Mouse (Mus musculus) MEL (cell line): ENCODE data around the gene Olfr458. TPM values are rescaled to one million over a fixed set of nuclear protein-coding genes. Genes with fewer than 3 reads are reported as not detected.

ENCODE experiments used
- DNase-seq: peaks from one replicate; pipeline ENCODE4 v3.0.0; 2011; ENCODE audit warnings: low read depth, low spot score
- H3K27ac ChIP-seq: 2 replicates; pipeline ENCODE4 v1.5.1; 2012; ENCODE audit warnings: low read depth, mild to moderate bottlenecking, control low read depth, low read length, moderate library complexity; ENCODE audit not compliant: control insufficient read depth
- H3K27me3 ChIP-seq, 2 experiments: fragments of 150-350 bp in 1 of 2; sonication (generic) in 1 of 2; 2 replicates each; pipeline ENCODE4 v1.6.1; 2012; ENCODE audit warnings: low read length in 2 of 2, mild to moderate bottlenecking in 2 of 2, improper control_type of control experiment in 1 of 2, moderate library complexity in 1 of 2; ENCODE audit not compliant: insufficient read depth in 2 of 2, control insufficient read depth in 1 of 2
- H3K36me3 ChIP-seq, 2 experiments: 2 replicates each; pipeline ENCODE4 v1.6.1; 2012 to 2014; ENCODE audit warnings: low read length in 2 of 2, improper control_type of control experiment in 1 of 2, inconsistent platforms in 1 of 2, mild to moderate bottlenecking in 1 of 2; ENCODE audit not compliant: insufficient read depth in 2 of 2, control insufficient read depth in 1 of 2
- H3K4me1 ChIP-seq, 2 experiments: fragments of 150-350 bp in 1 of 2; sonication (generic) in 1 of 2; 2 replicates each; pipeline ENCODE4 v1.6.1; 2012; ENCODE audit warnings: low read length in 2 of 2, improper control_type of control experiment in 1 of 2, mild to moderate bottlenecking in 1 of 2; ENCODE audit not compliant: insufficient read depth in 2 of 2, control insufficient read depth in 1 of 2
- H3K4me3 ChIP-seq, 2 experiments: fragments of 150-350 bp in 1 of 2; sonication (generic) in 1 of 2; 2 replicates each; pipeline ENCODE4 v1.5.1; 2012; ENCODE audit warnings: low read depth in 2 of 2, low read length in 2 of 2, mild to moderate bottlenecking in 2 of 2, moderate library complexity in 2 of 2, control low read depth in 1 of 2, improper control_type of control experiment in 1 of 2; ENCODE audit not compliant: control insufficient read depth in 1 of 2, insufficient read depth in 1 of 2
- H3K79me2 ChIP-seq: 2 replicates; pipeline ENCODE4 v1.6.1; 2012; ENCODE audit warnings: mild to moderate bottlenecking, low read length, moderate library complexity; ENCODE audit not compliant: control insufficient read depth, poor library complexity, insufficient read depth
- H3K9ac ChIP-seq: 2 replicates; pipeline ENCODE4 v1.6.1; 2012; ENCODE audit warnings: low read depth, mild to moderate bottlenecking, control low read depth, low read length, moderate library complexity; ENCODE audit not compliant: control insufficient read depth, poor library complexity, severe bottlenecking
- H3K9me3 ChIP-seq: fragments of 150-350 bp; sonication (generic); replicated peaks from 2 replicates; pipeline ENCODE4 v1.6.1; 2012; ENCODE audit warnings: mild to moderate bottlenecking, low read length, improper control_type of control experiment, moderate library complexity; ENCODE audit not compliant: insufficient read depth
- BHLHE40 ChIP-seq: IDR thresholded peaks from 2 replicates; pipeline ENCODE4 v1.6.1; 2012; ENCODE audit warnings: low read depth, mild to moderate bottlenecking, inconsistent platforms, low read length, improper control_type of control experiment, borderline replicate concordance
- CHD1 ChIP-seq: IDR thresholded peaks from 2 replicates; pipeline ENCODE4 v1.6.1; 2012; ENCODE audit warnings: low read depth, mild to moderate bottlenecking, inconsistent platforms, low read length, improper control_type of control experiment
- CHD2 ChIP-seq: IDR thresholded peaks from 2 replicates; pipeline ENCODE4 v1.6.1; 2011; ENCODE audit warnings: low read length, improper control_type of control experiment
- CTCF ChIP-seq, 3 experiments: IDR thresholded peaks in 2 of 3; conservative IDR thresholded peaks in 1 of 3; 2 replicates each; pipeline ENCODE4 v1.5.1; 2011 to 2012; ENCODE audit warnings: low read length in 3 of 3, low read depth in 2 of 3, mild to moderate bottlenecking in 2 of 3, improper control_type of control experiment in 1 of 3, inconsistent platforms in 1 of 3, mixed read lengths in 1 of 3, moderate library complexity in 1 of 3; ENCODE audit not compliant: control insufficient read depth in 1 of 3, insufficient read depth in 1 of 3, poor library complexity in 1 of 3, severe bottlenecking in 1 of 3
- EP300 ChIP-seq, 2 experiments: IDR thresholded peaks; 2 replicates each; pipeline ENCODE4 v1.6.1; 2011; ENCODE audit warnings: improper control_type of control experiment in 2 of 2, low read length in 2 of 2, low read depth in 1 of 2, mild to moderate bottlenecking in 1 of 2
- ETS1 ChIP-seq: IDR thresholded peaks from 2 replicates; pipeline ENCODE4 v1.6.1; 2012; ENCODE audit warnings: low read depth, mild to moderate bottlenecking, inconsistent platforms, low read length, improper control_type of control experiment, moderate library complexity
- GABPA ChIP-seq: IDR thresholded peaks from 2 replicates; pipeline ENCODE4 v1.6.1; 2012; ENCODE audit warnings: low read depth, mild to moderate bottlenecking, inconsistent platforms, low read length, improper control_type of control experiment, moderate library complexity
- GATA1 ChIP-seq: IDR thresholded peaks from 2 replicates; pipeline ENCODE4 v1.6.1; 2011; ENCODE audit warnings: low read depth, low read length, improper control_type of control experiment
- HCFC1 ChIP-seq: IDR thresholded peaks from 2 replicates; pipeline ENCODE4 v1.6.1; 2012; ENCODE audit warnings: low read depth, mild to moderate bottlenecking, inconsistent platforms, low read length, improper control_type of control experiment, moderate library complexity
- KAT2A ChIP-seq: conservative IDR thresholded peaks from 2 replicates; pipeline ENCODE4 v1.6.1; 2012; ENCODE audit warnings: low read depth, low read length, improper control_type of control experiment, inconsistent platforms
- MAZ ChIP-seq: IDR thresholded peaks from 2 replicates; pipeline ENCODE4 v1.6.1; 2012; ENCODE audit warnings: low read depth, mild to moderate bottlenecking, inconsistent platforms, low read length, improper control_type of control experiment
- MEF2A ChIP-seq: IDR thresholded peaks from 2 replicates; pipeline ENCODE4 v1.6.1; 2014; ENCODE audit warnings: low read depth, mild to moderate bottlenecking, inconsistent platforms, low read length, improper control_type of control experiment; ENCODE audit not compliant: poor library complexity, insufficient replicate concordance, severe bottlenecking; ENCODE audit errors: extremely low read depth
- MYB ChIP-seq: IDR thresholded peaks from 2 replicates; pipeline ENCODE4 v1.6.1; 2011; ENCODE audit warnings: mild to moderate bottlenecking, low read depth, low read length, improper control_type of control experiment
- MYC ChIP-seq: IDR thresholded peaks from 2 replicates; pipeline ENCODE4 v1.6.1; 2011; ENCODE audit warnings: low read depth, mild to moderate bottlenecking, low read length, improper control_type of control experiment, moderate library complexity
- POLR2A ChIP-seq, 2 experiments: IDR thresholded peaks; 2 replicates each; pipeline ENCODE4 v1.6.1; 2011 to 2012; ENCODE audit warnings: low read length in 2 of 2, mild to moderate bottlenecking in 2 of 2, control low read depth in 1 of 2, improper control_type of control experiment in 1 of 2, low read depth in 1 of 2, moderate library complexity in 1 of 2; ENCODE audit not compliant: control insufficient read depth in 1 of 2, insufficient read depth in 1 of 2, poor library complexity in 1 of 2
- POLR2AphosphoS5 ChIP-seq: IDR thresholded peaks from 2 replicates; pipeline ENCODE4 v1.6.1; 2012; ENCODE audit warnings: low read depth, borderline replicate concordance, mild to moderate bottlenecking, inconsistent platforms, low read length, moderate library complexity, mixed read lengths
- SMC3 ChIP-seq: IDR thresholded peaks from 2 replicates; pipeline ENCODE4 v1.6.1; 2011; ENCODE audit warnings: low read depth, low read length, improper control_type of control experiment
- TAL1 ChIP-seq: IDR thresholded peaks from 2 replicates; pipeline ENCODE4 v1.6.1; 2012; ENCODE audit warnings: mild to moderate bottlenecking, inconsistent platforms, low read length, moderate library complexity, mixed read lengths
- TCF12 ChIP-seq: IDR thresholded peaks from 2 replicates; pipeline ENCODE4 v1.6.1; 2014; ENCODE audit warnings: low read depth, mild to moderate bottlenecking, inconsistent platforms, low read length, improper control_type of control experiment, moderate library complexity
- USF2 ChIP-seq, 2 experiments: IDR thresholded peaks; 2 replicates each; pipeline ENCODE4 v1.6.1; 2011 to 2012; ENCODE audit warnings: improper control_type of control experiment in 2 of 2, low read length in 2 of 2, borderline replicate concordance in 1 of 2, inconsistent platforms in 1 of 2, low read depth in 1 of 2, mild to moderate bottlenecking in 1 of 2; ENCODE audit not compliant: insufficient read depth in 1 of 2
- ZMIZ1 ChIP-seq: IDR thresholded peaks from 2 replicates; pipeline ENCODE4 v1.6.1; 2012; ENCODE audit warnings: low read depth, mild to moderate bottlenecking, inconsistent platforms, low read length, improper control_type of control experiment, moderate library complexity
- polyA plus RNA-seq, 2 experiments: library from polyadenylated mRNA; stranded (reverse) in 1 of 2; unstranded in 1 of 2; fragments of >175 nt in 1 of 2; fragments of >200 nt in 1 of 2; gene quantifications; 2 replicates each; pipeline versions ENCODE4 v1.2.1 to v1.2.4; 2012; ENCODE audit warnings: low replicate concordance in 2 of 2, low read depth in 1 of 2; ENCODE audit not compliant: insufficient read length in 2 of 2, insufficient read depth in 1 of 2, missing spikeins in 1 of 2
- total RNA-seq: library from RNA; depleted of rRNA; stranded (reverse); fragments of 300-350 nt; gene quantifications from 2 replicates; pipeline ENCODE4 v1.2.3, GENCODE M21; 2012

Gene Olfr458
- total and polyA plus RNA-seq, 3 experiments: not detected

DNA sequence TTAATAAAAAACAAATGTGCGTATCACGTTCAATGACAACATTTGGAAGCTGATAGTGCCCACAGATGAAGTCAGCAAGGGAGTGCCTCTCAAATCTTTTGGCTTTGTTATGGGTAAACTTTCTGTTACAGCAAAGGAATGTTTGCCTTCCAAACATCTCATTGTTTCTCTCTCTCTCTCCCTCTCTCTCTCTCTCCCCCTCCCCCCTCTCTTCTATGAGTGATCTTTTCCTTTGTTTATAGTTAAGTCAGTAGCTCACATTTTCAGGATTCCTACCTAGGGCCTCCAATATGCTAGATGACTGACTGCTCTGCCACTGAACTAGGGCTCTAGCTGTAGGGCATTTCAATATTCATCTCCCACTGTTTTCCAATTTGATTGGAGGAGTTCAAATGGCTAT lies 20.5 kb downstream of the Olfr458 start:
- no peaks in the 10 kb centered on the region for H3K9me3 ChIP-seq
- no peak for DNase-seq
- H3K27ac ChIP-seq: no peak overlapping the region
- no peaks in the 10 kb centered on the region for H3K4me1 ChIP-seq
- no peak overlapping the region for H3K4me3 ChIP-seq
- H3K9ac ChIP-seq: no peak overlapping the region
- H3K79me2 ChIP-seq: no peaks in the 10 kb centered on the region
- TF ChIP-seq BHLHE40 (no peak), MAZ (no peak), MEF2A (no peak), USF2 (IDR thresholded peaks at IDR 0.05; ENCODE audit: borderline replicate concordance in 1 of 2, insufficient read depth in 1 of 2, low read depth in 1 of 2, low read length in 2 of 2) (no peak), POLR2A (IDR thresholded peaks at IDR 0.05; ENCODE audit: control insufficient read depth in 1 of 2, insufficient read depth in 1 of 2, low read depth in 1 of 2, low read length in 2 of 2, poor library complexity in 1 of 2) (no peak), CHD2 (no peak), GABPA (no peak), KAT2A (no peak), MYC (no peak), TAL1 (no peak), TCF12 (no peak), EP300 (IDR thresholded peaks at IDR 0.05; ENCODE audit: low read depth in 1 of 2, low read length in 2 of 2) (no peak), CTCF (IDR thresholded peaks at IDR 0.05 in 2 of 3, conservative IDR thresholded peaks at IDR 0.05 in 1 of 3; ENCODE audit: control insufficient read depth in 1 of 3, insufficient read depth in 1 of 3, low read depth in 2 of 3, low read length in 3 of 3, poor library complexity in 1 of 3, severe bottlenecking in 1 of 3) (no peak), HCFC1 (no peak), ZMIZ1 (no peak), CHD1 (no peak)
- TF ChIP-seq, all 39 proteins: peak for 0
- no peaks in the 10 kb centered on the region; a peak in 1 of 4 replicates for H3K27me3 ChIP-seq
- H3K36me3 ChIP-seq: no peaks in the 10 kb centered on the region

DNA sequence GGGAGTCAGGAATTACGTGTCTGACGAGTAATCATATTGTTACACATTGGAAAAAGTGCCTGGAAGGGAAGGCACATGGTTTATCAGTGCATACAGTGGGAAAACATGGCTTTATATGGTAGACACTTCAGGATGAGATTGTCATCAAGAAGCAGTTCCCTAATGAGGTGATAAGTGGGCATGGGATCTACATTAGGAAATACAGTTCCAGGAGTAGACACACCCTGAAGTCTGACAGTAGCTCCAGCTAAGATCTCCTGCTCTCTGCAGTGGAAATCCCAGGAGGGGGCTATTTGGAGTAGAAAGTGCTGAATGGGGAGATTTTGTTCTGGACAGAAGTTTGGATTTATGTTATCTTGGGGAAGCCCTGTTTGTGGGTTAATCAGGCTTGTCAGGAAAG lies 23.6 kb downstream of the Olfr458 start:
- Histone ChIP-seq H3K79me2 (no peaks in the 10 kb centered on the region), H3K36me3 (no peaks in the 10 kb centered on the region), H3K4me3 (no peak overlapping the region), H3K4me1 (no peaks in the 10 kb centered on the region), H3K9ac (no peak overlapping the region), H3K9me3 (no peaks in the 10 kb centered on the region), H3K27me3 (no peaks in the 10 kb centered on the region; a peak in 1 of 4 replicates), H3K27ac (no peak overlapping the region)
- TF ChIP-seq GATA1: no peak
- no peak for TF ChIP-seq POLR2A (IDR thresholded peaks at IDR 0.05; ENCODE audit: control insufficient read depth in 1 of 2, insufficient read depth in 1 of 2, low read depth in 1 of 2, low read length in 2 of 2, poor library complexity in 1 of 2)
- no peak for TF ChIP-seq MYB
- no peak for TF ChIP-seq CTCF (IDR thresholded peaks at IDR 0.05 in 2 of 3, conservative IDR thresholded peaks at IDR 0.05 in 1 of 3; ENCODE audit: control insufficient read depth in 1 of 3, insufficient read depth in 1 of 3, low read depth in 2 of 3, low read length in 3 of 3, poor library complexity in 1 of 3, severe bottlenecking in 1 of 3)
- TF ChIP-seq ETS1: no peak
- no peak for TF ChIP-seq BHLHE40
- TF ChIP-seq KAT2A: no peak
- no peak for TF ChIP-seq SMC3
- no peak for TF ChIP-seq POLR2AphosphoS5
- DNase-seq: no peak
